ENCODE assay signal across 20 mouse cellular contexts in genomic region chrX:14639378-14639777, GRCm38 (mm10).
DNase-seq lines count a peak whose midpoint lies in the region; ATAC-seq lines count a peak whose summit lies in the region.
"Had no signal": no experiment of that assay in that cellular context is flagged by ENCODE, and none has a peak within 500 bp of the region (broad histone marks: within the 10 kb centered on the region; RNA-seq: fewer than 3 reads in every experiment).

No protein-coding gene starts in this region.

- WGBS in forebrain, embryonic 14.5 days, result 91% methylated on average over 3 of the region's 3 CpGs
- WGBS in hindbrain, embryonic 10.5 days, result 90% methylated on average over 3 of the region's 3 CpGs

- peak; percentile 94 for ATAC-seq in granulocyte monocyte progenitor cell, adult 5-6 weeks (replicated peaks; ENCODE audit: poor library complexity, severe bottlenecking)
- peak; percentile 92 for ATAC-seq in megakaryocyte, adult 5-6 weeks (ENCODE audit: poor library complexity, severe bottlenecking)
- no peak for ATAC-seq in forebrain, embryonic 14.5 days
- ATAC-seq: forebrain, embryonic 13.5 days; forebrain, embryonic 16.5 days had no signal

- peak; percentile 21 for DNase-seq in MEL-GATA-1-ER (ENCODE audit: extremely low read depth, low read depth)
- DNase-seq in splenic B cell, adult 2 months (ENCODE audit: low read depth, low spot score), result peak; percentile 37
- no peak for DNase-seq in cerebellum, adult 11 months
- DNase-seq in forebrain, embryonic 14.5 days (ENCODE audit: low spot score), result no peak
- DNase-seq in hindbrain, embryonic 10.5 days (ENCODE audit: low spot score), result no peak
- no peak for DNase-seq in heart, postnatal 10 days
- DNase-seq: adrenal gland, adult 8-10 months; adrenal gland, postnatal 14 days; adrenal gland, postnatal 36 days; cerebellum, adult 18-20 months; cerebellum, adult 8-10 months; cerebellum, adult 9-11 months; cerebellum, postnatal 14 days; cerebellum, postnatal 36 days had no signal

- no peak overlapping the region for H3K27ac ChIP-seq in forebrain, embryonic 14.5 days (ENCODE audit: low read depth, low read length)
- no peak overlapping the region for H3K27ac ChIP-seq in hindbrain, embryonic 10.5 days
- H3K27ac ChIP-seq: embryonic facial prominence, embryonic 10.5 days; embryonic facial prominence, embryonic 12.5 days; forebrain, embryonic 13.5 days had no signal

- no peak overlapping the region for H3K4me3 ChIP-seq in forebrain, embryonic 14.5 days (ENCODE audit: low read depth, low read length)
- no peak overlapping the region for H3K4me3 ChIP-seq in hindbrain, embryonic 10.5 days
- H3K4me3 ChIP-seq: embryonic facial prominence, embryonic 10.5 days; embryonic facial prominence, embryonic 12.5 days; forebrain, embryonic 13.5 days had no signal

- no peak overlapping the region for H3K4me2 ChIP-seq in forebrain, embryonic 14.5 days (ENCODE audit: low read length)
- H3K4me2 ChIP-seq: embryonic facial prominence, embryonic 12.5 days; forebrain, embryonic 13.5 days had no signal

- H3K4me1 ChIP-seq in forebrain, embryonic 14.5 days (ENCODE audit: control insufficient read depth, insufficient read depth, low read length), result no peaks in the 10 kb centered on the region
- no peaks in the 10 kb centered on the region for H3K4me1 ChIP-seq in hindbrain, embryonic 10.5 days (replicated peaks)
- H3K4me1 ChIP-seq: embryonic facial prominence, embryonic 10.5 days; embryonic facial prominence, embryonic 12.5 days; forebrain, embryonic 13.5 days had no signal

- no peaks in the 10 kb centered on the region for H3K9me3 ChIP-seq in forebrain, embryonic 14.5 days (replicated peaks; ENCODE audit: control insufficient read depth, low read length)
- no peaks in the 10 kb centered on the region for H3K9me3 ChIP-seq in hindbrain, embryonic 10.5 days
- H3K9me3 ChIP-seq: embryonic facial prominence, embryonic 10.5 days; embryonic facial prominence, embryonic 12.5 days; forebrain, embryonic 13.5 days had no signal

- H3K27me3 ChIP-seq in splenic B cell, adult 2 months (ENCODE audit: control insufficient read depth, insufficient read depth, low read length, poor library complexity, severe bottlenecking), result no peaks in the 10 kb centered on the region
- H3K27me3 ChIP-seq in forebrain, embryonic 14.5 days (replicated peaks; ENCODE audit: control insufficient read depth, insufficient read depth, low read length), result no peaks in the 10 kb centered on the region
- H3K27me3 ChIP-seq in hindbrain, embryonic 10.5 days (ENCODE audit: insufficient read depth, poor library complexity, severe bottlenecking), result no peaks in the 10 kb centered on the region
- H3K27me3 ChIP-seq: embryonic facial prominence, embryonic 12.5 days; forebrain, embryonic 13.5 days had no signal

- intact Hi-C loops in heart, postnatal 10 days (cut with DNase I), result no loop called here

- H3K9ac ChIP-seq in forebrain, embryonic 14.5 days (ENCODE audit: low read length), result no peak overlapping the region
- H3K9ac ChIP-seq: embryonic facial prominence, embryonic 12.5 days; forebrain, embryonic 13.5 days had no signal

- H3K36me3 ChIP-seq in splenic B cell, adult 2 months (ENCODE audit: control insufficient read depth, insufficient read depth, low read length, poor library complexity, severe bottlenecking), result no peaks in the 10 kb centered on the region
- no peaks in the 10 kb centered on the region for H3K36me3 ChIP-seq in forebrain, embryonic 14.5 days (ENCODE audit: control insufficient read depth, insufficient read depth, low read length)
- H3K36me3 ChIP-seq in hindbrain, embryonic 10.5 days, result no peaks in the 10 kb centered on the region
- H3K36me3 ChIP-seq: embryonic facial prominence, embryonic 10.5 days; embryonic facial prominence, embryonic 12.5 days had no signal

Comparison
In these comparisons a context has a peak if more than half of its experiments do, and no peak if none do; other contexts are left out.
1. DNase-seq: peak in MEL-GATA-1-ER (single experiment) and splenic B cell, adult 2 months (single experiment); none in cerebellum, adult 11 months (single experiment), forebrain, embryonic 14.5 days (single experiment), hindbrain, embryonic 10.5 days (single experiment) and heart, postnatal 10 days (0 of 2).